Mouse (Mus musculus): ENCODE results near the gene Olfr157. TPM values are rescaled to one million over a fixed set of nuclear protein-coding genes. Genes with fewer than 3 reads are reported as not detected.
"Not testable (repeated sequence)": the region's sequence is repeated elsewhere in the genome, so short reads cannot be mapped to it uniquely, and the experiment has no call there.

Gene Olfr157
- total RNA-seq, 2 experiments from 2014 or later: not detected

DNA sequence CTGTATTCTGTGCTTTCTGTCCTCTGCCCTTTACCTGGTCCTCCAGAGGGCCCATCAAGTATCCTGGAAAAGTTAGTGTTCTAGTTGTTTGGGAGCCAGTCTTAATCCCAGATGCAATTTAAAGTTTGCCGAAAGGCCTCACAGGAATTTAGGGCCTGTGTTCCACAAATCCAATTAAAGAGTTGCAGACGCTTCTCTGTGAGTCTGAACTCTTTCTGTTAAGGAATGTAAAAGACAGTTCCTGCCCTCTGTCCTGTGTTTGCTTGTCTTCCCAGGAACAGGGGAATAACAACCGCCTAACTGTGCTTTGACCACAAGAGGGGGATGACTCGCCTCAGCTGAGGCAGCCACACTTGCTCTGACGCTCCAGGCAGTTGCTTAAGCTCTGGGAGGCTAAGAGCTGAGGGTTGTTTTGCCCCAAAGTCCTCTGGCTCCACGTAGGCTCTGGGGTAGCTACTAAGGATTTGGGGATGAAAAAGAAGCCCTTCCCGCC, 16.1 kb downstream of the Olfr157 start, which contains the start of gene Olfr156:
Gene Olfr156 (minus strand): TSS at position 51 of the 493 bp plus-strand sequence.
- intact Hi-C loops (cut with DNase I): loop anchor here (5.0 kb wide), 1 partner anchor 38 kb away; no protein-coding TSS in a partner anchor
- DNase-seq (ENCODE audit: extremely low spot score in 1 of 2, low spot score in 2 of 2): peak in 1 of 2 experiments; percentile 53

DNA sequence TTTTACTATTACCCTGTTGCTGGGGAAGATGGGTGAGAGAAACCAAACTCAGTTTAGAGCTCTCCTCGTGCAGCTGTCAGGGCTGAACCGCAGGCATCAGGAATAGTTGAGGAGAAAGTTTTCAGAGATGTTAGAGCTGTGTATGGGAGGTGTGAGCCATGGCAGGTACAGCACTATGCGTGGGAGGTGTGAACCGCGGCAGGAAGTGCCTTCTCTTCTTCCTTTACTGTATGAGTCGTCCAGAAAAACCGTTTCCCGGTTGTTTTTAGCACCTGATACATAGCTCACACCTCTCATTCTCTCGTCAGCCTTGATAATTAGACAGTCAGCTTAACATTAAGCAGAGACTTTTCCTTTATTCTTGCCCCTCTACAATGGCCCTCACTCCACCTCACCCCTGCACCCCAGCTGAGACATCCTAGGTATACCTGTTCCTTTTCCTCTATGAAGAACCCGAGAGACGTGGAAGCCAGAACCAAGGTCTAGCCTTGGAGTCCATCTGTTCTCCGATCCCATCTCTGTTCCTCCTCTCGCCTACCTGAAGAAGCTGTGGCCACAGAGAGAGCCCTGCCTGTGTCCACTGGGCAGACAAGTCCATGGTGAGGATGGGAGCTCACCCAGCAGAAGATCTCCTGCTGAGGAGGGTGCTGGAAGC, 17.0 kb downstream of the Olfr157 start:
- intact Hi-C loops (cut with DNase I): loop anchor here (5.0 kb wide), 1 partner anchor 39 kb away; no protein-coding TSS in a partner anchor
- DNase-seq (ENCODE audit: extremely low spot score in 1 of 2, low spot score in 2 of 2): no peak

DNA sequence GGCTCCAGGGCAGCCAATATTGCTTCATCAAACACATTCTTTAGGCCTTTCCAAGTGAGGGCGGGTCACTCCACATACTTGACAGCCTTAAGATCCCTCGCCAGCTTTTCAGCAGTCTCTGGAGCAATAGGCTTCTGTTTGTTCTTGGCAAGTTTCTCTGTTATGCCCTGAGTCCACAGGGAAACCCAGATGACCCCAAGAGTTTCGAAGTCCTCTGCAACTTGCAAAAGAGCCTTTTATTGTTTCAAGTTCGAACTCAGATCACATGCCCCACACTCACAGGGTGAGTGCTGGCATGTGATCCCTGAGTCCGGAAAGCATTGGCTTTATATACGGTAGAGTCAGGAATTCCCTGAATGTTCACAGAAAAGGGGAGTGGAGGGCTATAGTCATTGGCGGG, 41.1 kb downstream of the Olfr157 start:
- intact Hi-C loops (cut with DNase I): no loop called here
- no peak for DNase-seq (ENCODE audit: extremely low spot score in 1 of 2, low spot score in 2 of 2)

DNA sequence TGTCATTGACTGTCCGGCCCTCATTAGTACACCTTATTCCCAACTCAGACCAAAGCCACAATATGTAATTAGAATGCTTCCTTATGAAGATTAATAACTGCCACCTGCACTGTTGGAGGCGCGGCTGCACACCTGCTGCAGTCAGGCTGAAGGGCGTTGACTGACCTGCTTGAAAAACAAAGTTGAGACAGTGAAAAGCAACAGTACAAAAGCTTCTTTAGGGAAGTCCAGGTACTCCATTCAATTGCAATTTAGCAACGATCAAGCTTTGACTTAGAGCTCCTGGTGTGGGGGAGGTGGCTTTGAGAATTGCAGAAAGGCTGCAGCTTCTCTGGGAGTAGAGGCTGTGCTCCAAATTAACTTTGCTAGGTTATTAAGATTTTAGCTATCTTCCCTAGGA, 44.2 kb downstream of the Olfr157 start:
- DNase-seq (ENCODE audit: extremely low spot score in 1 of 2, low spot score in 2 of 2); intact Hi-C loops (cut with DNase I): not testable (repeated sequence)

DNA sequence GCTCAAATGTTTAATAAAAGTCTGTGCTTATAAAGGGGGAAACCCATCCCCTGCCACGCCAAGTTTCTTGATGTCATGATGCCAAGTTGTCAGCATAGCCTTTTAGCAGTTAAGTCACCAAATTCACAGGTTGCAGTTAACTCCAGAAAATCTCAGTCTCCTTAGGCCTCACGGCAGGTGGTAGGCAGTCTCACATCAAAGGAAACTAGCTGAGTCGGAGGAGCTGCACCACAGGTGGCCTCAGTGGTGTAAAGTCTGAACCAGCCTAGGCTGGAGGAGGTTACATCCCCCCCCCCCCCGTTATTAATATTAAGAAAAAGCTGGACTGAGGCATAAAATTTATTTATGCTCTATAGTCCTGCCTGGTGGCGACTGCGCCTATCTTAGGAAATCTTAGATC, 44.7 kb downstream of the Olfr157 start:
- no peak for DNase-seq (ENCODE audit: extremely low spot score in 1 of 2, low spot score in 2 of 2)
- intact Hi-C loops (cut with DNase I): no loop called here

Other genes starting within 250 kb of the Olfr157 start
- gene Npr2, start 208.3 kb downstream of the Olfr157 start, total RNA-seq (2021): 10 to 100 TPM; 47.0 to 47.5 TPM
- 1 to 10 TPM; 2.1 to 2.7 TPM for gene Spag8, start 186.6 kb downstream of the Olfr157 start, total RNA-seq (2021)
- 10 to 100 TPM; 25.3 to 30.5 TPM for gene Hint2, start 183.7 kb downstream of the Olfr157 start, total RNA-seq (2021)
- 10 to 100 TPM; 57.8 to 60.1 TPM for gene Tmem8b, start 171.2 kb downstream of the Olfr157 start, total RNA-seq (2021)
- 1 to 10 TPM; 1.0 to 1.3 TPM for gene Fam221b, start 171.1 kb downstream of the Olfr157 start, total RNA-seq (2021)
- gene Olfr70, start 139.4 kb downstream of the Olfr157 start, total RNA-seq (2021): not detected
- not detected for gene Olfr71, start 129.9 kb downstream of the Olfr157 start, total RNA-seq (2021)
- gene Hrct1, start 113.0 kb downstream of the Olfr157 start, total RNA-seq (2021): 1 to 10 TPM in 1 of 2 experiments, under 1 TPM in 1; 0.87 to 1.1 TPM
- under 1 TPM; 0.43 TPM for gene Spaar, start 110.2 kb downstream of the Olfr157 start, total RNA-seq (2021)
- gene Olfr159, start 69.2 kb downstream of the Olfr157 start, total RNA-seq (2021): not detected
- not detected for gene Olfr156, start 16.3 kb downstream of the Olfr157 start, total RNA-seq (2021)
- not detected for gene Olfr155, start 11.4 kb upstream of the Olfr157 start, total RNA-seq (2021)
- 1 to 10 TPM; 5.2 to 6.8 TPM for gene Reck, start 35.3 kb upstream of the Olfr157 start, total RNA-seq (2021)
- 1 to 10 TPM; 2.3 TPM for gene Glipr2, start 117.2 kb upstream of the Olfr157 start, total RNA-seq (2021)
- not detected for gene Ccin, start 143.3 kb upstream of the Olfr157 start, total RNA-seq (2021)
- 100 to 1,000 TPM; 333 to 335 TPM for gene Clta, start 164.3 kb upstream of the Olfr157 start, total RNA-seq (2021)
- 10 to 100 TPM; 43.4 to 50.7 TPM for gene Gne, start 244.0 kb upstream of the Olfr157 start, total RNA-seq (2021)

All from left cerebral cortex, postnatal 10 days (tissue).